Comparison of ENCODE assay signal across 33 mouse cellular contexts in genomic region chr2:35057243-35057642, GRCm38 (mm10). TPM values are rescaled to one million over a fixed set of nuclear protein-coding genes. Genes with fewer than 3 reads are reported as not detected.
"Had no signal": no experiment of that assay in that cellular context is flagged by ENCODE, and none has a peak within 500 bp of the region (broad histone marks: within the 10 kb centered on the region; RNA-seq: fewer than 3 reads in every experiment).

No protein-coding gene starts in this region.

- H3K4me1 ChIP-seq: heart, embryonic 12.5 days; heart, embryonic 13.5 days; heart, embryonic 15.5 days; hindbrain, embryonic 10.5 days; hindbrain, embryonic 12.5 days; hindbrain, embryonic 13.5 days; hindbrain, embryonic 15.5 days; intestine, embryonic 15.5 days had no signal

- DNase-seq: heart, postnatal 10 days; heart, postnatal 36 days; heart, postnatal 4 days; kidney, adult 11 months; kidney, adult 18-20 months; kidney, adult 2 months; kidney, adult 8-10 months; kidney, adult 9 months; kidney, postnatal 10 days; kidney, postnatal 14 days; kidney, postnatal 25 days; kidney, postnatal 36 days; kidney, postnatal 4 days; layer of hippocampus, adult 9-11 months; layer of hippocampus, postnatal 36 days had no signal

- H3K27me3 ChIP-seq: heart, embryonic 12.5 days; heart, embryonic 13.5 days; heart, embryonic 15.5 days; hindbrain, embryonic 12.5 days; hindbrain, embryonic 13.5 days; hindbrain, embryonic 15.5 days; intestine, embryonic 15.5 days; kidney, embryonic 15.5 days had no signal

- H3K9ac ChIP-seq: heart, embryonic 12.5 days; heart, embryonic 13.5 days; heart, embryonic 15.5 days; hindbrain, embryonic 12.5 days; hindbrain, embryonic 13.5 days; hindbrain, embryonic 14.5 days; hindbrain, embryonic 15.5 days; intestine, embryonic 15.5 days; kidney, embryonic 15.5 days had no signal

- H3K36me3 ChIP-seq: heart, embryonic 12.5 days; heart, embryonic 13.5 days; heart, embryonic 15.5 days; hindbrain, embryonic 10.5 days; hindbrain, embryonic 12.5 days; hindbrain, embryonic 13.5 days; hindbrain, embryonic 15.5 days; intestine, embryonic 15.5 days; kidney, embryonic 15.5 days had no signal

- H3K4me3 ChIP-seq: heart, embryonic 12.5 days; heart, embryonic 13.5 days; heart, embryonic 15.5 days; hindbrain, embryonic 10.5 days; hindbrain, embryonic 12.5 days; hindbrain, embryonic 13.5 days; hindbrain, embryonic 15.5 days; intestine, embryonic 15.5 days; kidney, embryonic 15.5 days; layer of hippocampus, adult 2 months; left cerebral cortex, adult 2 months had no signal

- H3K27ac ChIP-seq: heart, embryonic 13.5 days; heart, embryonic 15.5 days; hindbrain, embryonic 10.5 days; hindbrain, embryonic 12.5 days; hindbrain, embryonic 13.5 days; hindbrain, embryonic 14.5 days; hindbrain, embryonic 15.5 days; hindbrain, postnatal 0 days; intestine, embryonic 15.5 days; kidney, embryonic 15.5 days; kidney, postnatal 0 days; layer of hippocampus, adult 2 months; left cerebral cortex, adult 2 months had no signal

- H3K4me2 ChIP-seq: heart, embryonic 12.5 days; heart, embryonic 13.5 days; heart, embryonic 15.5 days; hindbrain, embryonic 12.5 days; hindbrain, embryonic 13.5 days; hindbrain, embryonic 14.5 days; hindbrain, embryonic 15.5 days; intestine, embryonic 15.5 days; kidney, embryonic 15.5 days had no signal

- H3K9me3 ChIP-seq: heart, embryonic 12.5 days; heart, embryonic 13.5 days; heart, embryonic 15.5 days; hindbrain, embryonic 10.5 days; hindbrain, embryonic 12.5 days; hindbrain, embryonic 13.5 days; hindbrain, embryonic 15.5 days; intestine, embryonic 15.5 days; kidney, embryonic 15.5 days had no signal

RNA-seq across cellular contexts. Expression of gene Hc, which starts 4.0 kb away (rescaled TPM):
- total RNA-seq: heart, postnatal 10 days; heart, postnatal 25 days; heart, postnatal 36 days; hematopoietic stem cell, adult 5-6 weeks; layer of hippocampus, adult 2 months; layer of hippocampus, postnatal 36 days had no signal
- polyA plus RNA-seq: heart, embryonic 14.5 days had no signal

RNA-seq across cellular contexts. Expression of gene AI182371, which starts 44.1 kb away (rescaled TPM):
- total RNA-seq: heart, postnatal 25 days; hindbrain, postnatal 0 days had no signal
- polyA plus RNA-seq: hindbrain, embryonic 11.5 days; hindbrain, embryonic 13.5 days had no signal
